Mouse (Mus musculus) C2C12 (cell line): ENCODE measurements around the gene Babam2. TPM values are rescaled to one million over a fixed set of nuclear protein-coding genes. Genes with fewer than 3 reads are reported as not detected.

Experiments
- H3K27me3 ChIP-seq: one replicate; pipeline ENCODE4 v1.6.1; 2011; ENCODE audit not compliant: control insufficient read depth, insufficient read depth, insufficient read length
- H3K36me3 ChIP-seq: one replicate; pipeline ENCODE4 v1.6.1; 2011; ENCODE audit not compliant: control insufficient read depth, insufficient read depth
- H3K4me3 ChIP-seq: one replicate; pipeline ENCODE4 v1.5.1; 2011; ENCODE audit warnings: mild to moderate bottlenecking, control low read depth; ENCODE audit not compliant: poor library complexity, insufficient read depth, severe bottlenecking
- H3K79me2 ChIP-seq: one replicate; pipeline ENCODE4 v1.6.1; 2011; ENCODE audit not compliant: control insufficient read depth, insufficient read depth
- H3K79me3 ChIP-seq: one replicate; pipeline ENCODE4 v1.6.1; 2011; ENCODE audit warnings: low read depth, control low read depth
- H3ac ChIP-seq: one replicate; pipeline ENCODE3; 2011; ENCODE audit warnings: low read depth; ENCODE audit not compliant: control insufficient read depth, insufficient read length
- CEBPB ChIP-seq: IDR thresholded peaks from one replicate; pipeline ENCODE4 v1.6.1; 2011; ENCODE audit warnings: low read depth, mild to moderate bottlenecking, control low read depth, moderate library complexity
- CTCF ChIP-seq: IDR thresholded peaks from one replicate; pipeline ENCODE4 v1.5.1; 2011; ENCODE audit not compliant: control insufficient read depth, insufficient read depth, insufficient read length
- FOSL1 ChIP-seq: IDR thresholded peaks from one replicate; pipeline ENCODE4 v1.8.0; 2011; ENCODE audit warnings: mild to moderate bottlenecking, low read length; ENCODE audit not compliant: poor library complexity, insufficient read depth, severe bottlenecking
- MAX ChIP-seq: IDR thresholded peaks from one replicate; pipeline ENCODE4 v1.6.1; 2011; ENCODE audit warnings: mild to moderate bottlenecking, control low read depth
- MYOD1 ChIP-seq: IDR thresholded peaks from one replicate; pipeline ENCODE4 v1.6.1; 2011; ENCODE audit warnings: low read depth; ENCODE audit not compliant: control insufficient read depth, insufficient read length
- MYOG ChIP-seq: IDR thresholded peaks from one replicate; pipeline ENCODE4 v1.6.1; 2011; ENCODE audit not compliant: control insufficient read depth, insufficient read length; ENCODE audit errors: extremely low read depth
- USF1 ChIP-seq: IDR thresholded peaks from one replicate; pipeline ENCODE4 v1.6.1; 2011; ENCODE audit warnings: low read depth, mild to moderate bottlenecking, control low read depth, moderate library complexity
- polyA plus RNA-seq: library from polyadenylated mRNA; unstranded; fragments of >200 nt; fragmentation: generic; extraction: Trizol; gene quantifications from one replicate; pipeline ENCODE4 v1.2.1, GENCODE M21; 2012; ENCODE audit warnings: missing spikeins

Babam2 gene
- polyA plus RNA-seq, 1 experiment: 36.0 TPM

DNA sequence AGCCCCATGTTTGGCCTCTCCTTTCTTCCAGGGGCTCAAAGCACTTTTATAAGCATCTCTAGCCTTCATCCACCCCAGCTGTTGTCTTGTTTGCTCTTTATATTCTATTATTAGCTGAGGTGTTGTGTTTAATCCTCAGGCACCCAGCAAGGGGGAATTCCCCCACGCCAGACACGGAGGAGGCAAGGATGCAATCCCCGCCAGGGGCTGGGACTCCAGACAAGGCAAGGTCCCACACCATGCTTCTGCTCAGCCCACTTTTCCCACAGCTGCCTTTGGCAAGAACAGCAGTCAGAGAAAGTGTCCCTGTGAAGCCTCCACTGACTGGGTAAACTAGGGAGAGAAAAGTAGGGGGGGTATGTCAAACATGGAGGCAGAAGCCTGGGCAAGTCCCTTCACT lies 401.2 kb downstream of the Babam2 start:
- no peak overlapping the region for H3ac ChIP-seq
- no peaks in the 10 kb centered on the region for H3K79me3 ChIP-seq
- H3K4me3 ChIP-seq: no peak overlapping the region
- TF ChIP-seq MYOD1 (no peak), MAX (no peak), CTCF (no peak), USF1 (no peak), CEBPB (no peak), FOSL1 (no peak), MYOG (no peak)
- H3K27me3 ChIP-seq: no peaks in the 10 kb centered on the region
- H3K79me2 ChIP-seq: no peaks in the 10 kb centered on the region
- H3K36me3 ChIP-seq: no peaks in the 10 kb centered on the region

DNA sequence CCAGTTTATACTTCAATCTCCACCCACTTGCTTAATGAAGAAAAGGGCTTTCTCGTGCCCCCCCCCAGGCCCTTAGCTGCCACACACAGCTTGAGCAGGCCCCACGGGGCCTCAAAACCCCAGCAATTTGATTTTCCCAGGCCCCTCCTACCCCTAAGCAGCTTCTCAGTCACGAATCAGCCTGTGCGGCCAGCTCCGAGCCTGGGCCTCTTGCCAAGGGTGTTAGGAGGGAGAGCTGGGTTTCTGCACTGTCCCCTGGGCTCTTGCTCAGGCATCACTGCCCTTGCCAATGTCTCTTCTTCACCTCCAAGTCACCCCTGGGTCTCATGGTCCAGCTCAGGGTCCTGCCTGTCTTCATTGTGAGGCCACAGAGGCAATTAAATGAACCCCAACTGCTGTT lies 405.0 kb downstream of the Babam2 start:
- H3K79me3 ChIP-seq: no peaks in the 10 kb centered on the region
- no peaks in the 10 kb centered on the region for H3K79me2 ChIP-seq
- H3K36me3 ChIP-seq: no peaks in the 10 kb centered on the region
- H3K27me3 ChIP-seq: no peaks in the 10 kb centered on the region
- no peak overlapping the region for H3K4me3 ChIP-seq
- H3ac ChIP-seq: no peak overlapping the region
- TF ChIP-seq FOSL1 (no peak), MYOD1 (no peak), MAX (no peak), CTCF (no peak)

- H3K4me3 ChIP-seq: no peak overlapping the region
- TF ChIP-seq CTCF (no peak), FOSL1 (no peak), MYOD1 (no peak), MYOG (no peak)
- no peaks in the 10 kb centered on the region for H3K79me2 ChIP-seq
- no peaks in the 10 kb centered on the region for H3K79me3 ChIP-seq
- no peaks in the 10 kb centered on the region for H3K27me3 ChIP-seq
- no peak overlapping the region for H3ac ChIP-seq
- H3K36me3 ChIP-seq: no peaks in the 10 kb centered on the region
These were observed 405.5 kb downstream of the Babam2 start for GRCm38 (mm10) chr5:32102971-32103431.

- Histone ChIP-seq H3K79me2 (no peaks in the 10 kb centered on the region), H3K79me3 (no peaks in the 10 kb centered on the region), H3K27me3 (no peaks in the 10 kb centered on the region), H3K4me3 (no peak overlapping the region), H3K36me3 (no peaks in the 10 kb centered on the region), H3ac (no peak overlapping the region)
- TF ChIP-seq USF1: no peak
These were observed 406.1 kb downstream of the Babam2 start for GRCm38 (mm10) chr5:32103545-32103944.

DNA sequence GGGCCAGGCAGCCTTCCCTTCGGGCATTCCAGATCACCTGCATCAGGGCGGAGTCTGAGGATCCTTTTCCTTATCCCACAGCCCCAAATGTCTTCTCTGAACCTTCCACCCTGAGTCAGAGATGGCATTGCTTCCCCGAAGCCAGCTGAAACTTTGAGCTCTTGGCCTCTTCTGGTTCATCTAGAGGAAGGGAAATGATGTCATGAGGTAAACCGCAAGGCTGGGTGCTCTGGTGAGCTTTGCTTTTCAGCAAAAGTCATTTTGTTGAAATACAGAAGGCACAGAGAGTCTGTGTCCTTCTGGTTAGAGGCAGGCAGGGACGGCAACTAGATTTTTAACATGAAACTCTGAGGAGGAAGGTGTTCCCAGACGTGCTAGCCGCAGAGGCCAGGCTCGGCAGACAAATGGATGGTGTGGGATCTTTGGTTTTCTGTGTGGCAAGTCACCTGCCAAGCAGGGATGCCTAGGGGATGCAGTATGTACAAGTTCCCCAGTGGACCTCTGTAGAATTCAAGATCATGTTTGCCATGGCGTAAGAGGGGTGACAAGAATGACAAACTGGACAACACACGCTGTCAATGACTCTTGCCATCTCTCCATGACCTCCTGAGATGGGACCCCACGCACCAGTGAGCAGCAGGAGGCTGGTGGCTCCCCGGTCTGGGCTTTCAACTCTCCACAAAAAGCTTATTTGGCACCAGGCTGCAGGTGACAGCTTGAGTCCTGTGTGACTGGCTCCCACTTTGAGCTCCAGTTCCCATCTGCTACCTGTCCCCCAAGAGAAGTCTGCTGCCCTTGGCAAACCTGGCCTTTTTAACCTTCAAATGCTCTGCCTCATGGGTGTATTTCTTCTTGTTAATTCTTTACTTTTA lies 406.9 kb downstream of the Babam2 start:
- no peak overlapping the region for H3ac ChIP-seq
- no peak for TF ChIP-seq USF1
- TF ChIP-seq CEBPB: no peak
- no peak for TF ChIP-seq FOSL1
- no peak for TF ChIP-seq MYOG
- TF ChIP-seq MYOD1: no peak
- no peak for TF ChIP-seq MAX
- no peak for TF ChIP-seq CTCF
- no peaks in the 10 kb centered on the region for H3K27me3 ChIP-seq
- no peaks in the 10 kb centered on the region for H3K79me3 ChIP-seq
- H3K79me2 ChIP-seq: no peaks in the 10 kb centered on the region
- no peaks in the 10 kb centered on the region for H3K36me3 ChIP-seq
- no peak overlapping the region for H3K4me3 ChIP-seq

DNA sequence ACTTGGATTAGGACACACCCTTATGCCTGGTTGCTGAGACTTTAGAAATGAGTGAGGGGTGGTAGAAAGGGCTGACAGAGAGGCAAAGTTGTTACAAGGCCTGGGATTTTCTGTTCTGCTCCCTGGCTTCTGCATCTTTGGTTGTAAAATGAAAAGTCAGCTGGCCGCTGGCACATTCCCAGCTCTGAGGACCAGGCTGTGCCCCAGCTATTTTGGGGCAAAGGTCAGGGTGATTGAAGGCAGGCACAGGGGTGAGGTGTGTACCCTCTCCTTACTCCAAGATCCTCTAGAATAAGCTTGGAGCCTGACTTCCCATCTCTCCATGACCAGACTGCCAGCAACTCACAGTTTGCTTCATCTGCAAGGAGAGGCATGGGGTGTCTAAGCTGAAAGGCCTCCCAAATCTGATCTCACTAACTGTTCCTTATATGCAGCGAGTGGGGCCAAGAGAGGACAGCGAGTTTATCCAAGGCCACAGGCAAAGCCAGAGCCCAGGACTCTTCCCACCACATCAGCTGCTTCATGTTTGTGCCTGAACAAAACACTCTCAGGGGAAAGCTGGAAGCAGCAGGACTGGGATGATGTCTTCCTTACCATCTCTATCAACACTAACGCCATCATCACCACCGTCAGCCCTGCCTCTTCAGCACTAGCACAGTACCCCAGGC lies 409.1 kb downstream of the Babam2 start:
- no peaks in the 10 kb centered on the region for H3K27me3 ChIP-seq
- H3K36me3 ChIP-seq: no peaks in the 10 kb centered on the region
- H3K79me2 ChIP-seq: no peaks in the 10 kb centered on the region
- H3K79me3 ChIP-seq: no peaks in the 10 kb centered on the region
- TF ChIP-seq MYOG: no peak
- TF ChIP-seq MAX: no peak
- TF ChIP-seq USF1: no peak
- TF ChIP-seq CTCF: no peak
- no peak for TF ChIP-seq FOSL1
- TF ChIP-seq CEBPB: no peak
- TF ChIP-seq MYOD1: no peak
- H3ac ChIP-seq: no peak overlapping the region
- H3K4me3 ChIP-seq: no peak overlapping the region
